Mouse (Mus musculus): ENCODE results near the gene 4930595D18Rik. TPM values are rescaled to one million over a fixed set of nuclear protein-coding genes. Genes with fewer than 3 reads are reported as not detected.

4930595D18Rik gene
- total RNA-seq, 2 experiments from 2014 or later: 0.28 TPM; not detected in 1

GRCm38 (mm10) chr12:111190891-111191290 is 6.6 kb upstream of the 4930595D18Rik start:
- TF ChIP-seq CTCF (IDR thresholded peaks at IDR 0.05): no peak
- no peak for DNase-seq
- Histone ChIP-seq H3K4me3 (no peak overlapping the region), H3K27ac (no peak overlapping the region)
- intact Hi-C loops (cut with DNase I): no loop called here

DNA sequence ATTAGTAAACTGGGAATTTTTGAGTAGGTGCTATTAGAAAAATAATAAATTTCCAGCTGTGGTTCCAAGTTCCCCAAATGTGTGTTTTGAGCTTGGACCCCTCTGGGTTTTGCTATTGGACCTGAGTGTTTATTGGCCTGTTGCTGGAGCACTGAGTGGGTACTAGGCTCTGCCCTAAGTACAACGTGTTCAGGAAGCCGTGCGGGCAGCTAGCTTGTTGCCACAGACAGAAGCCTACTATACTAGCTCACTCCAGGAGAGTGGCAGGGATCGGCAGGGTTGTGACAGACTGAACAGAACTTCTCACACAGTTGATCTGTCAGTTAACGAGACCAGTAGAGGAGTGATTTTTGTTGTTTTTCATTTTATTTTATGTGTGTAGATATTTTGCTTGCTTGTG is 6.1 kb upstream of the 4930595D18Rik start:
- intact Hi-C loops (cut with DNase I): no loop called here

GRCm38 (mm10) chr12:111188295-111188694 is 4.0 kb upstream of the 4930595D18Rik start:
- intact Hi-C loops (cut with DNase I): no loop called here
- DNase-seq: no peak
- TF ChIP-seq CTCF (IDR thresholded peaks at IDR 0.05): no peak
- H3K27ac ChIP-seq: no peak overlapping the region
- no peak overlapping the region for H3K4me3 ChIP-seq

More for the DNA sequence above, 6.1 kb upstream of the 4930595D18Rik start:
- DNase-seq: no peak
- Histone ChIP-seq H3K4me3 (no peak overlapping the region), H3K27ac (no peak overlapping the region)
- TF ChIP-seq CTCF (IDR thresholded peaks at IDR 0.05): no peak

- TF ChIP-seq CTCF (IDR thresholded peaks at IDR 0.05): no peak
- H3K4me3 ChIP-seq: no peak overlapping the region
- H3K27ac ChIP-seq: no peak overlapping the region
- intact Hi-C loops (cut with DNase I): no loop called here
- DNase-seq: no peak
Measured at GRCm38 (mm10) chr12:111186986-111187385, 2.7 kb upstream of the 4930595D18Rik start.

DNA sequence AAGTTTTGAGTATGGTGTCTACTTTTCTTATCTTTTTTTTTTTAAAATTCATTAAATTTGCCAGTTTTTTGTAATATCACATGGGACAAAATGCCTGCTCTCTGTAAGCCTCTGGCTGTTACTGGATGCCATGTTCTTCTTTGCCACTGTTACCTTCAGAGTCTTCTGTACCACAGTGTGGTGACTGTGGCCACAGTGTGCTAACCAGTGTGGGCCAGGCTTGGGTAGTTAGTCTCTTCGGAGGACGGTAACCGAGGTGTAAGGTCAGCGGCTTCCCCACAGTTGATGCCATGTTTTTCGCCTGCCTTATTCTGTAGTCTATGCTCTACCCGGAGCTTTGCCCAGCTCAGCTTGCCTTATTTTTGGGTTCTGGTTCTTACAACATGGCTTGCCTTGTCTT is 1.9 kb downstream of the 4930595D18Rik start:
- Histone ChIP-seq H3K4me3 (no peak overlapping the region), H3K27ac (no peak overlapping the region)
- DNase-seq: no peak
- intact Hi-C loops (cut with DNase I): no loop called here
- TF ChIP-seq CTCF (IDR thresholded peaks at IDR 0.05): no peak

DNA sequence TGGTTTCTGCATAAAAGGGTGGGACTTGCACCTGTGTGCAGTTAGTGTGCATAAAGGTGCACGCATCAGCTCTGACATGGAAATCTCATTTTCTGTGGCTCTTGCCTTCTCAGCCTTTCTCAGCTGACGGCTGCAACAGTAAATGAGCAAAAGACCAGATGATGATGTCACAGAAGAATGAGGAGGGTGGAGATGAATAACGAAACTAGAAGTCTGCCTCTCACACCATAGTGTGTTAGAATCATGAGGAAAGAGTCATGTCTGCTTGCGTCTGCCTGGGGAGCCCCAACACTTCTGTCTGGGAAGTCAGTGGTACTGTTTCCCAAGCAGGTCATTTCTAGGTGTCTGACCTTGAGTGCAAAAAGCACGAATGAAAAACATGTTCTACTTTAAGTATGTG is 2.4 kb downstream of the 4930595D18Rik start:
- H3K27ac ChIP-seq: no peak overlapping the region
- DNase-seq: no peak
- H3K4me3 ChIP-seq: no peak overlapping the region
- no peak for TF ChIP-seq CTCF (IDR thresholded peaks at IDR 0.05)
- intact Hi-C loops (cut with DNase I): no loop called here

GRCm38 (mm10) chr12:111178772-111179171 is 5.5 kb downstream of the 4930595D18Rik start:
- Histone ChIP-seq H3K27ac (no peak overlapping the region), H3K4me3 (no peak overlapping the region)
- intact Hi-C loops (cut with DNase I): no loop called here
- no peak for DNase-seq
- TF ChIP-seq CTCF (IDR thresholded peaks at IDR 0.05): no peak

- H3K4me3 ChIP-seq: no peak overlapping the region
- no peak for DNase-seq
- TF ChIP-seq CTCF (IDR thresholded peaks at IDR 0.05): no peak
- intact Hi-C loops (cut with DNase I): no loop called here
- no peak overlapping the region for H3K27ac ChIP-seq
Measured at GRCm38 (mm10) chr12:111168891-111169290, 15.4 kb downstream of the 4930595D18Rik start.

DNA sequence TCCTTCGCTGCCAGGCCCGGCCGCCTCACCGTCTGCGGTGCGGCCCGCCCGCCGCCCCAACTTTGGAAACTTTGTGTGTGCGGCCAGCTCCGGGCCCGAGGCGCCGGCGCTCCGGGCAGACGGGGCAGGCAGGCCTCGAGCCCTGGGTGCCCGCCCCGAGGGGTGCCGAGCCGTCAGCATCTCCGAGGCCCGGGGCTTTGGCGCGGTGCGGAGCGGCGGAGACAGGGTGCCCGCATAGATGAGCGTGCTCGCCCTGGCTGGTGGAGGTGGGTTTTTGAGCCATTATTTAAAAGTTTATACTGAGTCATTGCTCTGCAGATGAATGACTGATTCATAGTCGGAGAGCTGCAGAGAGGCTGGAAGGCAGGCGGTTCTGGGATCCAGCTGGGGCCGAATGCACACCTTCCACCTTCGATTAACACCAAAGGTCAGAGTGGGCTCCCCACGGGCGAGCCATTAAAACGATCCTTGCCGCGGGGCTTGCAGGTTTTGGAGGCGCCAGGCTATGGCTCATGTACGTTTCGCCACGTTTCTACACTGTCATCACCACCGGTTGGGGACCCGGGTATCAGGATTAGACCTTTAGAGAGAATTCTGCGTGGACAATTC is 17.5 kb downstream of the 4930595D18Rik start:
- TF ChIP-seq CTCF (IDR thresholded peaks at IDR 0.05): no peak
- DNase-seq: peak; percentile 55
- H3K4me3 ChIP-seq: peak overlapping the region; percentile 91
- H3K27ac ChIP-seq: peak overlapping the region; percentile 82
- intact Hi-C loops (cut with DNase I): no loop called here

GRCm38 (mm10) chr12:111165831-111166591 is 18.3 kb downstream of the 4930595D18Rik start, which contains the start of gene Traf3:
Gene Traf3 (plus strand): TSS chr12:111166370.
- DNase-seq: peak; percentile 82
- Histone ChIP-seq H3K27ac (peak within 1 kb of the TSS; percentile 85), H3K4me3 (peak within 1 kb of the TSS; percentile 91)
- TF ChIP-seq CTCF (IDR thresholded peaks at IDR 0.05): no peak
- intact Hi-C loops (cut with DNase I): loop anchor here (2.0 kb wide), 1 partner anchor 23 kb away; no protein-coding TSS in a partner anchor

DNA sequence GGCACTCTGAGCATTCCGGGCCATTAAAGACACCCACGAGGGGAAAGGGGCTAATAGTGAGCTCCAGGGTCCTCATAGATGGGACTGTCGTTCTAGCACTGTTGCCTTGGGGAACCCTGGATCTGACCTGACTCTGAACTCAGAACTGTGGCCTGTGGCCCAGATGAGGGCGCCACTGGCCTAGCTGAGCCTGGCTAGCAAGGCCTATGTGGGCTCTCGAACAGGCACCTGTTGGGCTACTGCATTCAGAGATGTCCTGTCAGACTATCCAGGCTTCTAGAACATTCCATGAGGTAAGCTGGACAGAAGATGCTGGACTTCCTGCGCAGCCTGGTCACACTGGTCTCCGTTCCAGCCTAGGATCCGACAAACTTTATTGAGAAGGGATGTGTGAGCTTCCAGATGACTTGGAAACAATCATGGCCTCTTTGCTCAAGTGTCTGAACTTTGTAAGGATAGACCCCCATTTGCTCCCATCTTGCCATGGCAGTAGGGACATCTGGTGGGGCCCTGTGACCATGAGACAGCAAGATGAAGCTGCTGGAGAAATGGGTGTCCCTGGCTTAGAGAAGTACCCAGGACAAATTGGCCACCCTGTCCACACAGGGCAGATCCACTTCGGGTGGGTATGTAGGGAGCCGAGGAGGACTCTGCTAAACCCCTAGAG is 19.0 kb downstream of the 4930595D18Rik start:
- peak; percentile 38 for TF ChIP-seq CTCF (IDR thresholded peaks at IDR 0.05)
- intact Hi-C loops (cut with DNase I): loop anchor here (2.0 kb wide), 1 partner anchor 22 kb away; no protein-coding TSS in a partner anchor
- Histone ChIP-seq H3K27ac (peak overlapping the region; percentile 85), H3K4me3 (peak overlapping the region; percentile 91)
- peak; percentile 59 for DNase-seq

- TF ChIP-seq CTCF (IDR thresholded peaks at IDR 0.05): no peak
- intact Hi-C loops (cut with DNase I): loop anchor here (2.0 kb wide), 1 partner anchor 22 kb away; no protein-coding TSS in a partner anchor
- H3K4me3 ChIP-seq: peak overlapping the region; percentile 75
- H3K27ac ChIP-seq: peak overlapping the region; percentile 85
- DNase-seq: peak; percentile 92
Measured at GRCm38 (mm10) chr12:111164310-111164751, 20.0 kb downstream of the 4930595D18Rik start.

All from gastrocnemius, adult 2 months (tissue).